Mouse (Mus musculus): Measurements from ENCODE around the gene Lfng. TPM values are rescaled to one million over a fixed set of nuclear protein-coding genes. Genes with fewer than 3 reads are reported as not detected.

Gene Lfng
- 20.6 and 23.6 TPM in 2 replicates for polyA plus RNA-seq (2012; rRNA removed)

- DNase-seq (ENCODE audit: low spot score): peak; percentile 80
These were observed at the start of gene Lfng for GRCm38 (mm10) chr5:140607001-140607835. Gene Lfng, plus strand, starts transcription at chr5:140607320.

GRCm38 (mm10) chr5:140562601-140563000 is 44.5 kb upstream of the Lfng start:
- DNase-seq (ENCODE audit: low spot score): no peak

- no peak for DNase-seq (ENCODE audit: low spot score)
These were observed 42.2 kb upstream of the Lfng start, which contains the start of gene Grifin for GRCm38 (mm10) chr5:140564896-140565295. Gene Grifin, minus strand, starts transcription at chr5:140565071.

- DNase-seq (ENCODE audit: low spot score): no peak
These were observed 41.7 kb upstream of the Lfng start for GRCm38 (mm10) chr5:140565451-140565850.

- peak; percentile 43 for DNase-seq (ENCODE audit: low spot score)
These were observed 41.3 kb upstream of the Lfng start for GRCm38 (mm10) chr5:140565856-140566255.

- DNase-seq (ENCODE audit: low spot score): no peak
These were observed 40.8 kb upstream of the Lfng start for GRCm38 (mm10) chr5:140566271-140566670.

- DNase-seq (ENCODE audit: low spot score): no peak
These were observed 39.8 kb upstream of the Lfng start for GRCm38 (mm10) chr5:140567321-140567720.

GRCm38 (mm10) chr5:140567751-140568150 is 39.4 kb upstream of the Lfng start:
- DNase-seq (ENCODE audit: low spot score): no peak

- no peak for DNase-seq (ENCODE audit: low spot score)
These were observed 38.7 kb upstream of the Lfng start for GRCm38 (mm10) chr5:140568321-140568970.

- DNase-seq (ENCODE audit: low spot score): no peak
These were observed 38.0 kb upstream of the Lfng start for GRCm38 (mm10) chr5:140569032-140569595.

- DNase-seq (ENCODE audit: low spot score): no peak
These were observed 36.8 kb upstream of the Lfng start for GRCm38 (mm10) chr5:140570223-140570870.

- DNase-seq (ENCODE audit: low spot score): no peak
These were observed 35.9 kb upstream of the Lfng start for GRCm38 (mm10) chr5:140571201-140571600.

- no peak for DNase-seq (ENCODE audit: low spot score)
These were observed 35.4 kb upstream of the Lfng start for GRCm38 (mm10) chr5:140571673-140572072.

GRCm38 (mm10) chr5:140572611-140573010 is 34.5 kb upstream of the Lfng start:
- DNase-seq (ENCODE audit: low spot score): no peak

GRCm38 (mm10) chr5:140575381-140575866 is 31.7 kb upstream of the Lfng start:
- DNase-seq (ENCODE audit: low spot score): no peak

- no peak for DNase-seq (ENCODE audit: low spot score)
These were observed 27.9 kb upstream of the Lfng start for GRCm38 (mm10) chr5:140579221-140579620.

- no peak for DNase-seq (ENCODE audit: low spot score)
These were observed 27.3 kb upstream of the Lfng start for GRCm38 (mm10) chr5:140579771-140580170.

- no peak for DNase-seq (ENCODE audit: low spot score)
These were observed 25.6 kb upstream of the Lfng start for GRCm38 (mm10) chr5:140581569-140581968.

GRCm38 (mm10) chr5:140582995-140583731 is 24.0 kb upstream of the Lfng start:
- no peak for DNase-seq (ENCODE audit: low spot score)

- no peak for DNase-seq (ENCODE audit: low spot score)
These were observed 23.3 kb upstream of the Lfng start for GRCm38 (mm10) chr5:140583732-140584368.

Data from urinary bladder, adult 2 months (tissue).